Mouse (Mus musculus): ENCODE data around the gene Ppp1r1b.
"Not testable (repeated sequence)": the region's sequence is repeated elsewhere in the genome, so short reads cannot be mapped to it uniquely, and the experiment has no call there.

The Ppp1r1b gene

DNA sequence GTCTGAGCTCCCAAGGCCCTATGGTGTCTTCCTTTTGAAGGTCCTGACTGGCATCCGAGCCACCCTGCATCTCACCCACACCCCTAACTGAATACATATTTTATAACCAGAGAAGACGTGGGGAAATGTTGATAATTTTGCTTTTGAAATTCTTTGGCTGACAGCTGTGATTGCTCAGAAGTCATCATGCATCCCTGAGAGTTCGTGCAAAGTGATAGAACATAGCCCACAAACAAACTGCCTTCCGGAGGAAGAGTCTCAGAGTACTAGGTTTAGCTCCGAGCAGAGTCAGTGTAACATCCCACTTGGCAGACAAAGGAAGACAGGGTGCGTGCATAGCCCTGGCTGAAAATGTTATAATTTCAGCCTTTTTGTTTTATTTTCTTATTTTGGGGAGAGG, 25.0 kb downstream of the Ppp1r1b start:
- no peak for DNase-seq (ENCODE audit: low spot score)

DNA sequence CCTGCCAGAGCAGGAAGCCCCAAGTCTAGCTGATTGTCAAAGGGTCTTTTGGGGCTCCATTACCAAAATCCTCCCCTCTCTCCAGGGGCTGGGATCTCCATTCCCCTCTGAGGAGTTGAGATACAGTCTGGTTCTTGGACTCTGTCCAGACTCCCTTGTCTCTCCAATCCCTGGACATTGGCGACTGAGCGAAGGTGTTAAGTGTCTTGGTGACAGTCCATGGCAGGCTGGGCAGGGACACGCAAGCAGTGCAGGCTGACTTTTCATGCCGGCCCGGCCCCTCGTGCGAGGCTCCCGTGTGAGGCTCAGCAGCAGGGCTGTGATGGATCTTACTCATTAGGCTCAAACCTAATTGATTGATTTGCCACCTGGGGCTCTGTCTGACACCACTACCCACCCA, 26.1 kb downstream of the Ppp1r1b start:
- no peak for DNase-seq (ENCODE audit: low spot score)

DNA sequence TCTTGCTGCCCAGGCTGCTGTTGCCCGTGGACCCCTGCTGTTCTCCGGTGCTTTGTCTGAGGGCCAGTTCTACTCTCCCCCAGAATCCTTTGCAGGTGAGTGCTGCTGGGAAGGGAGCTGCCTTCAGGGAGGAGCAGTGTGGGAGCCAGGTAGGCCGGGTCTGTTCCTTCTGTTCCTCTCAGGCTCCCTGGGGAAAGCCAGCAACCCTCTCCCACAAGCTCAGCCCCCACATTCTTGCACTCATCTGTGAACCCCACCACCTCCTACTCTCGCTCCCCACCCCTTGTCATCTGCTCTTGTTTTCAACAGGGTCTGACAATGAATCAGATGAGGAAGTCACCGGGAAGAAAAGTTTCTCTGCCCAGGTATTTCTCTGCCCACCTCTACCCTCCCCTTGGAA, 28.6 kb downstream of the Ppp1r1b start:
- DNase-seq (ENCODE audit: low spot score): no peak

DNA sequence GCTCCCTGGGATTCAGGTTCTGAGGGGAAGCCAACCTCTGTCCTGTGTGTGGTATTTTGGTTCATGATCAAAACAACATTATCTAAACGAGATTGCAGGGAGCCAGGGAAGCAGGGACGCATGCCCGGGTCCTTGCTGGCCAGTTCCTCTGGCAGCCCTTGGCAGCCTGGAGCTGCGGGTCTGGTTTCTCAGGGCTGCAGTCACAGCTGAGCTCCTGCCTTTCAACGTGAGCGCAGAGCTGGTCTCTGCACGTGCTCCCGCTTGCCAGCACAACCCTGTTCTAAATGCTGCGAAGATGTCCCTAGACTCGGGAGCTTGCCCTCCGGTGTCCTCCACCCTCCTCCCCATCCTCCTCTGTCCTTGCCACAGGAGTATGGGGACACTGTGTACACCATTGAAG, 29.6 kb downstream of the Ppp1r1b start:
- DNase-seq (ENCODE audit: low spot score): no peak

DNA sequence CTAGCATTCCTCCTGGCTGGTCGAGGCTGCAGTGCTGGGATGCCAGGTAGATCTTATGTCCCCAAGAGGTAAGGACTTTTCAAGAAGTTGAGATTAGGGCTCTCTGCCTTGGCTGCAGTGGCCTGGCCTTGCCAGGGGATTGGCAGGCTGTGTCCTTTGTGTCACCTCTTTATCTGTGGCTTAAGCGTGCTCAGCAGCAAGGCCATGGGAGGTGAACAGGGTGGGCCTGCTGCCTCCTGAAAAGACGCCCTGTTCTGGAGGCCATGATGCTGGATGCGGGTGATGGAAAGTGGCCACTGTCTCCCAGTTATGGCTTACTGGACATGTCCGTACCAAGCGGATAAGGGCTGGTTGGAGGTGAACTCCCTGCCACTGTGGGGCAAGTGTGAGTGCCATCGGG, 31.2 kb downstream of the Ppp1r1b start:
- DNase-seq (ENCODE audit: low spot score): no peak

DNA sequence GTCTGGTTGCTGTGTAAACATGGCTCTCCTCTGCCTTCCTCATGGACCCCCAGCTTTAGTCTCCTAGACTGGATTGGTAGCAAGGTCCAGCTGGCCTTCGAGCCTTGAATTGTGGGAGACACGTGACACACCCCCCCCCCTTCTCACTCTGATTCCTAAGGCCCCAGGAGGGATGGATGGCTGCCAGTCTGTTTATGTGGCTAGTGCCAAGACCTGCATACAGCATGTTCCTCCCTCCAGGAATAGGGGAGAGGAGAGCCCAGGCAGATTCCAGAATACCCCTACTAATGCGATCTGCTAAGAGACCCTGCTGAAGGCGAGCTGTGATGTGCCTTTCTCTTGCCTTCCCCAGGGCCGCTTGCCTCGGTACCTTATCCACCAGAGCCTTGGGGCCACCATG, 31.9 kb downstream of the Ppp1r1b start:
- DNase-seq (ENCODE audit: low spot score): no peak

DNA sequence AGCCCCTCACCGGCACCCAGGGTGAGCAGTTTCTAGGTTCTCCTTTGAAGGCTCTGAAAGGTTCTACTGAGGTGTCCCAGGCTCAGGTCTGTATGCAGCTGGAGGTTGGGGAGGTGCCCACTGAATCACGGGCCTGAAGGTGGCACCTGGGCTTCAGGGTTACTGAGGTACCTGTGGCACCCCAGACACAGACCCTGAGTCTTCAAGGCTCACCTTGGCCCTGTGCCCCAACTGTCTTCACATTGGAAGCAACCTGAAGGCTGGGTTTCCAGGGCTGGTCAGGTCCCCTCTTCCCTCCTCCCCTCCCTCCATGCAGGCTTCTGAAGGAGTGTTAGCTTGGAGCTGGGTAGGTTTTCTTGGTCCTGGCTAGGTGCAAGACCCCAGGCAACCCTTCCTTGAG, 33.4 kb downstream of the Ppp1r1b start:
- no peak for DNase-seq (ENCODE audit: low spot score)

DNA sequence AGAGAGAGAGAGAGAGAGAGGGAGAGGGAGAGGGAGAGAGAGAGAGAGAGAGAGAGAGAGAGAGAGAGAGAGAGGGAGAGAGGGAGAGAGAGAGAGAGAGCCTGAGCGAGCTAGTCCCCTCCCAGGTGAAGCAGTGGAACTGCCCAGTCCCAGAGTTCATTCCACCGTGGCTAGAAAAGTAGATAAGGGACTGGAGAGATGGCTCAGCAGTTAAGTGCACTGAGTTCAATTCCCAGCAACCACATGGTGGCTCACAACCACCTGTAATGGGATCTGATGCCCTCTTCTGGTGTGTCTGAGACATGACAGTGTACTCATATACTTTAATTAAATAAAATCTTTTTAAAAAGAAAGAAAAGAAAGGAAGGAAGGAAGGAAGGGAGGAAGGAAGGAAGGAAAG, 34.2 kb downstream of the Ppp1r1b start:
- not testable (repeated sequence) for DNase-seq (ENCODE audit: low spot score)

DNA sequence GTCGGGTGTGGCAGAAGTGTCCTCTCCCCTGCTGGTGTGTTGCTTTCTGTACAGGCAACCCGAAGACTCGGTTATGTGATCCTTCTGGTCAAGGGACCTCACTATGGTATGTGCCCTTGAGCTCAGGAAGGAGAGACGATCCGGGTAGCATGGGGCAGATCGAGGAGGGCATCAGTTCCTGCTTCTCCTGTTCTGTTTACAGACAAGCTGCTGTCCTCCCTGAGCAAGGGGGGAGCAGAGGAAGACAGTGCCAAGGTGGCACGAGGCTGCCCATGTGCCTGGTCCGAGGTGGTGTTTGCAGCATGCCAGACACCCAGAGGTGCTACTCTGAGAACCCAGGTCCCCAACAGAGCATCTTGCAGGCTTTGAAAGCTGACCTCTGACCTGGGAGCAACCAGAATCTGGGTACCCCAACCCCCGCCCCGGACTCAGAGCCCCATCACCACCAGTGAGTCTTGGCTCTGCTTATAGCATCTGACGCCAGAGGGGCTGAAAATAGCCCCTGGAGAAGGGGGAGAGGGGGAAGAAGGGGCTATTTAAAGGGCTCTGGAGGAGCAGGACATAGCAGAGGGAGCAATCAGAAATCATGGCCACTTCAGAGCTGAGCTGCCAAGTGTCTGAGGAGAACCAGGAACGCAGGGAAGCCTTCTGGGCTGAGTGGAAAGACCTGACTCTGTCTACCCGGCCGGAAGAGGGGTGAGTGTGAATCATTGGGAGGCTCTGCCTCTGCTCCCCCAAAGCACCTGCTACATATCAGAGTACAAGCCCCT, 35.2 kb downstream of the Ppp1r1b start, which contains the start of gene Tcap:
TSS of gene Tcap (plus strand) at position 551 of the 770 bp plus-strand sequence.
- no peak for DNase-seq (ENCODE audit: low spot score)

DNA sequence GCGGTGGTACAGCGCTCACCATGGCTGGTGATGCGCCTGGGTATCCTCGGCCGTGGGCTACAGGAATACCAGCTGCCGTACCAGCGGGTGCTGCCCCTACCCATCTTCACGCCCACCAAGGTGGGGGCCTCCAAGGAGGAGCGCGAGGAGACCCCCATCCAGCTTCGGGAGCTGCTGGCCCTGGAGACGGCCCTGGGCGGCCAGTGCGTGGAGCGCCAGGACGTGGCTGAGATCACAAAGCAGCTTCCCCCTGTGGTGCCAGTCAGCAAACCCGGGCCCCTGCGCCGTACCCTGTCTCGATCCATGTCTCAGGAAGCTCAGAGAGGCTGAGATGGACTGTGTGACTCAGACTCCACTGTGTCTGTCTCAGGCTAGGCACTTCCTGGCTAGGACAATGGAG, 36.0 kb downstream of the Ppp1r1b start:
- no peak for DNase-seq (ENCODE audit: low spot score)

DNA sequence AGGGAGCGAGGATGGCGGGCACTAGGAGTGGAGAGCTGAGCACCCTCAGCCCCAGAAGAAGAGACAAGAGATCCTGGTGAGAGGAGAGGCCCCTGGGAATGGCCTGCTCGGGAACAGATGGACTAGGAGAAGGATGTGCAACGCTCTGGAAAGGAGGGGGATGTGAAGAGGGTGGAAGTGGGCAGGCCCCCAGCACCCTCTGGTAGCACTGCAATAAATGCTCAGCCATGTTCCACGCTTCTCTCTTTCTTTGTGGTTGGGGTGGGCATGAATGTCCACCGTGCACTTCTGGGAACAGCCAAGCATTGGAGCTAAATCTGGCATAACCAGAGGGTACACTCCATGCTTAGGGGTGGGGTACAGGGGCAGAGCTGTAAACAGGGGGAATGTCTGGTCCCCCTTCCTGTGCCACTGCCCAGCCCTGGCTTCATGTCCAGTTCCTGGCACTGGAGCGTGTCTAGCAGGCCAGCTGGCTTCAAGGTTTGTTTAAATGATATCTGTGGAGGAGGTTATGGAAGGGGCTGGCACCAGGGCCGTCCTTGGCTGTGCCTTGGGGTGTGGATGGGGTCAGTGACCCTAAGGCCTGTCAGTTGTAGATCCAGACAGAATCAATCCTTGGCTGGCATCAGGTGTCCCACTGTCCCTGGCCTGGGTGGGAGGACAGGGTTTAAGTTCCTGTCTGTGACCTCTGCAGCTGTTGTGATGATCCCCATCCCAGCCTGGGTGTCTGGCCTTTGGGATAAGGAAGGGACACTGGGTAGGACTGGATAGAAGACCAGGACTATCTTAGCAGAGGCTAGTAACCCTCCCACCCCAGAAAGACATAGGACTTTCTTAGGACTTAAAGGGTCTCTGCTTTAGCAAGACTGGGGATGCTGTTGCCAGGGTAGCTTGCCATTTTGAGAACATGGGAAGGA, 36.8 kb downstream of the Ppp1r1b start:
- no peak for DNase-seq (ENCODE audit: low spot score)

DNA sequence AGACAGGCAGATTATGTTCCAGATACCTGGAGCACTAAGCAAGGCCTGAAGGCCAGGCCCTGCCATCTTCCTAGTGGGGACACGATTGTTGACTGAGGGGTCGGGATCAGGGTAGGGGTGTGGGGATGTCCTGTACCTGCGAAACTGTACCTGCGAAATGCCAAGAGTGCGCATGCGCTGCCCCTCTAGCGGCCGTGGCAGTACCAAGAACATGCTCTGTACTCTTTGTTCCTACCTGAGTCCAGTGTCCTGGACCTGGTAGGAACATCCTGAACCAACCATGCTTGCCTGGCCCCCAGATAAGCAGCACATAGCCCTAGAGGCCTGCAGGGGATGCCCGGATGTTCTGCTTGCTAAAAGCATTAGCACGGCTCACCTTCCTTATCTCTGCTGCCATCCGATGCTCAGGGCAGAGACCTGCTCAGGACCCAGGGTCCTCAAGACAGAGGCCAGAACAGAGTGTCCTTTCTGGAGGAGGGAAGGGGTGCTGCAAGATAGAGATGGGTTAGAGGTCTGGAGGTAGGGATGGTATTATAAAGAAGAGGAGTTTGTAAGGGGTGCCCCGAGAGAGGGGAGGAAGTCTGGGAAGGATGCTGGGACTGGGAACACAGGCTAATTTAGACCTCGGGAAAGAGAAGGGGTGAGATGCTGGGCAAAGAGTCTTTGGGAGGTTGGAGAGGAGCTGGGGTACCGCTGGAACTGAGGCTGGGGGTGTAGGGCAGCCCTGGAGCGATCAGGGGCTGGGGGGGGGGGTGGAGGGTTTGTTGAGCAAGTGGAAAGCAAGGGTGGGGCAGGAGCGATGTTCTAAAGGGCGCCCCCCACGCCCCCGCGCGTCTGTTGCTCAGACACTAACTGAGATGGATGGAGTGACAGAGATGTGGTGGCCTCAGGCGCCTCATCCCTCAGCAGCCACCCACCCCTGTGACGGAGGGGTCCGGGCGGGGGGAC, 37.7 kb downstream of the Ppp1r1b start, which contains the start of gene Pnmt:
TSS of gene Pnmt (plus strand) at position 813 of the 948 bp plus-strand sequence.
- DNase-seq (ENCODE audit: low spot score): no peak

DNA sequence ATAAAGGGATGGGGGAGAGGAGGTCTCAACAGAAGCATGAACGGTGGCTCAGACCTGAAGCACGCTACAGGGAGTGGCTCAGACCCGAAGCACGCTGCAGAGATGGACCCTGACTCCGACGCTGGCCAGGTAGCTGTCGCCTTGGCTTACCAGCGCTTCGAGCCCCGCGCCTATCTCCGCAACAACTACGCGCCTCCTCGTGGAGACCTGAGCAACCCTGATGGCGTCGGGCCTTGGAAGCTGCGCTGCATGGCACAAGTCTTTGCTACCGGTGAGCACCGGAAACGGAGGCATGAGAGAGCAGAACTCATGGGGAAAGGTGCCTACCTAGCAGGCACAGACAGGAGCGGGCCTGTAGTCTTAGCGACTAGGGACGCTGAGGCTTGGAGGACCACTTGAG, 38.4 kb downstream of the Ppp1r1b start:
- no peak for DNase-seq (ENCODE audit: low spot score)

DNA sequence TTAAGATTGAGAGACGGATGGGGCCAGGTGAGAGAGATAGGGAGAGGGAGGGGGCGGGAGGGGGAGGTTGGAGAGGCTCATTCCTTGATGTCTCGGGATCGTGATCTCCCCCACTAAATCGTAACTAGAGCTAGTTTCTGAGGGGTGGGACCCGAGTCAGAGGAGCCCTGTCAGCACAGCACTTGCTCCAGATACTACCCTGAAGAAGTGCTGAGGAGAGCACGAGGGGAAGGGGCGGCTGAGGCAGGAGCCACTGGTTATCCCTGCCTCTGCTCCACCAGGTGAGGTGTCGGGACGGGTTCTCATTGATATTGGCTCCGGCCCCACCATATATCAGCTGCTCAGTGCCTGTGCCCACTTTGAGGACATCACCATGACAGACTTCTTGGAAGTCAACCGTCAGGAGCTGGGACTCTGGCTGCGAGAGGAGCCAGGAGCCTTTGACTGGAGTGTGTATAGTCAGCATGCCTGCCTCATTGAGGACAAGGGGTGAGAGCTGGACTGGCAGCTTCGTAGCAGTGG, 38.9 kb downstream of the Ppp1r1b start:
- no peak for DNase-seq (ENCODE audit: low spot score)

DNA sequence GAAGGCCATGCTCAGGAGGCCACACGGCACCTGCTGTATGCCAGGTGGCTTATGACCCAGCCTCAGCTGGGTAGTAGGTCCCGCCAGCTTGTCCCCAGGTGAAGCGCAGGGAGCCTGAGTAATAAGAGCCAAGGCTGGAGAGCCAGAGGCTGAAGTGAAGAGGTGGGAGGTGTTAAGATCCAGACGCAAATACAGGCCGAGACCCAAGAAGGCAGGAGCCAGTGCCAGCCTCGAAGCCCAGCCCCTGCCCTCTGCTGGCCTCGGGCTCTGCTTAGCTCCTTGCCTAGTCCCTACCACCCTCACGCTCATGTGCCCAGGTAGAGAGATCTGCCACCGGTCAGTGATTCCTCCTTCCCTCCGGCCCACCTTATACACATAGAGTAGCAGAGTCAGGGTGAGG, 40.1 kb downstream of the Ppp1r1b start:
- DNase-seq (ENCODE audit: low spot score): no peak

DNA sequence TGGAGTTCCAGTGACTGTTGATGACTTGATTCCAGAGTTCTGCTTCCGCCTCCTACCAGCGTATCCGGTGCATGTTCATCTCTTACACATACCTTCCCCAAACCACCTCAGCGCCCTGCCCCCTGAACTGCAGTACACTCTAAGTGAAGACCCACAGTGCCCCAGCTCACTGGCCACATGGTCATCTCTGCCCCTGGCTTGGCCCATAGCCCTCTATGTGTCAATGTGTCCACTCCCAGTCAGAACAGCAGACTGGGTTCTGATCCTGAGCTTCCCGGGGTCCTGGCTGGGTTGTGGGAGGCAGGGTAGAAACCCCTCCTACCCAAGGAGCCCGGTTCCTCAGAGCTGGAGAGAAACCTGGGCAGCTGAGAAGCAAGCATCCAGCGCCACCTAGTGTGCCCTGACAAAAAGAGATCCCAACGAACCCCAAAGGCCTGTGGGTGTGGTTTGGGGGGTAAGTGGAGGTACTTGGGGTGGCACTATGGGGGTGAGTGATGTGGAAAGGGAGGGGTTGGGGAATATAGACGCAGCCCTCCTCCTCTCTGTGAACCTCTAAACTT, 41.1 kb downstream of the Ppp1r1b start:
- DNase-seq (ENCODE audit: low spot score): no peak

DNA sequence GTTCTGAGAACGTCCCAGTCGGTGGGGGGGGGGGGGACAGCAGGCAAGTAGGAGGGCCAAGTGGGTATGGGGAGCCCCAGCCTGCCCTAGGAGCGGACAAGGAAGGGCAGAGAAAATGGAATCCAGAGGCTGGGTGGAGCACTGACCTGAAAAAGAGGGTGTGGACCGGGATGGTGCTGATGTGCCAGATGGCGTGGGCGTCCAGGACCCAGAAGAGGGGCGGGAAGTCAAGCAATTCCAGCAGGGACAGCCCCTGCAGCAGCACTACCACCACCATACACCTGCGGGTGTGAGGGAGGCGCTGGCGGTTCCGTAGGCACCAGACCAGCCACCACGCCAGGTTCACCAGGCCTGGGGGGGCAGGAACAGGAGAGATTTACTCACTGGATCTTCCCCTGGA, 41.9 kb downstream of the Ppp1r1b start:
- no peak for DNase-seq (ENCODE audit: low spot score)

DNA sequence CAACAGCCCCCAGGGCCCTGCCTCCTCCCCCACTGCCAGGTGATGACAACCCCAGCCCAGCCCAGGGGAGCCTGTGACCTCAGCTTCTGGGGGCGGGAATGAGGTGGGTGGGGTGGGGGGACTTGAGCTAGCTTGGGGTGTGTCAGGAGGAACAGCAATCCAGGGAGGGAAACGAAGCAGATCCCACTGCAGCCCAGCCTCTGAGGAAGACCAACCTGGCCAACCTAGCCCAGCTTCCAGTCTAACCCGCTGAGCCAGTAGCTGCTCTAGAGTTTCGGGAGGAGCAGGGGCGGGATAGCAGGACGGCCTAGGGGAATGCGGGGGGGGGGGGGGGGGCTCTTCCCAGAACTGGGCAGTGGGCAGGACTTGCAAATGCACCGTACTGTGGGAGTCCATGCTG, 43.8 kb downstream of the Ppp1r1b start:
- no peak for DNase-seq (ENCODE audit: low spot score)

DNA sequence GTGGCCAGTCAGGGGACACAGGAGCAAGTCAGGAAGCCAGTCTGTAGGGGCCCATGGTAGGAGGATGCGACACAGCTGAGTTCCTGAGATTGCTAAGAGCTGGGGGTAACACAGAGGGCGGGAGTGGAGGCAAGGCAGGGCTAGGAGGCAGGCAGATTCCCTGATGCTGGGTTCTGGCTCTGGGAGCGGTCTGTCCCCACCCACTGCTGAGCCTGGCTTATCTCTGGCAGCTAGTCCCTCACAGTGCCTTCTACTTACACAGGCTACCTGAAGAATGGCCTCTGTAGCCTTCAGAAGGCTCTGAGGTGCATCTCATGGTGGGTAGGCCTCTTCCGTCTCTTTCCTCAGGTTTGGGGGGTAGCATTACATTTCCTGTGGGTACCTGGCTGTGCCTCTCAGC, 44.4 kb downstream of the Ppp1r1b start:
- DNase-seq (ENCODE audit: low spot score): peak; percentile 51

DNA sequence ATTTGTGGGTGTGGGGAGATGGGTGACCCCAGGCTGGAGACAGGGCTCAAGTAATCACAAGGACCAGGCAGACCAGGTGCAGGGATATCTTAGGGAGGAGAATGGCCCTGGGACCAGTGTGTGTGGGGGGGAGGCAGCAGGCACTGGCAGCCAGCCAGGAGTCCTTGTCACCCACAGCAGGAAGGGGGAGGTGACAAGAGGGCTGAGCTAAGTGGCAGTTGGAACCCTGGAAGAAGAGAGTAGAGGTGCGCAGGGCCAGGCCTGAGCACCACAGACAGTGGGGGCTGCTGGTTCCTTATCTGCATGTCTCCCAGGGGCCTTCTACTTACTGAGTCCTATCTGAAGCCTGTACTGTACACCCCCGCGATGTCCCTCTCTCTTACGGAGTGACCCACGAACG, 45.1 kb downstream of the Ppp1r1b start:
- peak; percentile 71 for DNase-seq (ENCODE audit: low spot score)

DNA sequence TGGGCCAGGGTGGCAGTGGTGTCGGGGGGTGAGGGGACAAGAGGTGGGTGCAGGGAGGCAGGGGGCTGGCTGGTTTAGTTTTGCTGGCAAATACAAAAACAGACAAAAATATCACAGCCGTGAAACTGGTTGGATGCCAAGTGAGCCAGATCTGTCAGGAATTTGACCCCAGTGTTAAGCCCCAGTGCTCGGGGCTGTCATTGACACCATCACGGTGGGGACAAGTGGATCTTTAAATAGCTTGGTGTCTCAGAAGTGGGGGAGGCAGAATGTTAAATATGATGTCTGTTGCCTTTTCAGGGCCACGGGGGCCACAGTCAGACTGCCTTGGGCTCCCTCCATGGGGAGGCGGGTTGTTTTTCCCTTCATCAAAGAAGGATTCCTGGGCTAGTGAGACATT, 46.1 kb downstream of the Ppp1r1b start:
- DNase-seq (ENCODE audit: low spot score): no peak
